Mouse (Mus musculus): ENCODE data around the gene AY074887. TPM values are rescaled to one million over a fixed set of nuclear protein-coding genes. Genes with fewer than 3 reads are reported as not detected.

AY074887 gene
- total and polyA plus RNA-seq, 3 experiments: not detected

DNA sequence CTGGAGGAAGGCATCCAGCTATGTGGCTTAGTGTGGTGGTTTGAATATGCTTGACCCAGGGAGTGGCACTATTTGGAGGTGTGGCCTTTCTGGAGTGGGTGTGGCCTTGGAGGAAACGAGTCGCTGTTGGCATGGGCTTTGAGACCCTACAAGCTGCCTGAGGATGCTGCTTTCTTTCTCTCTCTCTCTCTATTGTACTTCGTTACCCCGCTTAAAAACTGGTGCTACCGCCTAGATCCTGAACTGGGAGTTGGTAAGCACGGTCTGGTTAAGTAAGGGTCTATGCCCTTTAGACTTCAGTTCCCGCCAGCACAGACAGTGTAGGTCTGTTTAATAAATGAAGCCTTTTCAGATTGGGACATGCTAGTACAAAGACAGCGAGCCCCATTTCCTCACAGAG lies 34.4 kb downstream of the AY074887 start:
- DNase-seq: no peak

DNA sequence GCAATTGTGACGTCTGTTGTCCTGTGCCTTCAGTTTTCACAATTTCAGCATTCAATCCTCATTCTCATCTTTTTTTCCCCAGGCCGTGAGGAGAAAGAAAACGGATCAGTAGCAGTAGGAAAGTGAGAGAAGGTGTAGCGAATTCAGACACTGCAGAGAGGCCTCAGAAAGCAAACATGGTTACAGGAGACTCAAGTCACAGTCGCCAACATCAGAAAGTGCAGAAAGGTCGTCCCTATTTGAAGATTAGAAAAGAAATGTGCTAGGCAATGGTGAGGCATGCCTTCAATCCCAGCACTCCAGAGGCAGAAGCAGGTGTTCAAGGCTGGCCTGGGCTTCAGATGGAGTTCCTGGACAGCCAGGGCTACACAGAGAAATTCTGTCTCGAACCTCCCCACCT lies 35.2 kb downstream of the AY074887 start:
- no peak for DNase-seq

DNA sequence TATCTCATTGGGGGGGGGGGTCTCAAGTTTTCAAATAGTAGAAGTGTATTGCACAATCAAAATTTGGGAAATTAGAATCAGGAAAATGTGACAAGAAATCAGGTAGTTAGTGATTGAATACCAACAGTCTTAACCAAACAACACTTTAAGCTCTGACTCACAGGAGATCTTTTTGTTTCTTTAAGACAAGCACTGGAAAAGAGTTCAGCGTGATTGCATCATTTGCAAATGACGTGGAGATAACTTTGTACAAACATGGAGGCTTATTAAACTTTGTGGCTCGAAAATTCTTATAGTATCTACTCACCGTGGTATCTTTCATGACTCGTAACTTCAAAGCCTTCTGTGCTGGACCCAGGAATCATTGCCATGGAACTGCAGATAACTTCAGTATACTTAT lies 41.4 kb downstream of the AY074887 start:
- no peak for DNase-seq

Other genes starting within 250 kb of the AY074887 start
- 10 to 100 TPM; 57.4 to 62.8 TPM for gene Wdr61, start 216.5 kb downstream of the AY074887 start, total RNA-seq (2021)
- gene Wdr61, start 216.5 kb downstream of the AY074887 start, polyA plus RNA-seq (2012; rRNA removed): 10.4 and 10.5 TPM in 2 replicates
- gene Crabp1, start 186.2 kb downstream of the AY074887 start, total RNA-seq (2021): 10 to 100 TPM in 1 of 2 experiments, 1 to 10 TPM in 1; 9.1 to 13.6 TPM
- gene Crabp1, start 186.2 kb downstream of the AY074887 start, polyA plus RNA-seq (2012; rRNA removed): 19.9 and 30.1 TPM in 2 replicates
- gene Ireb2, start 87.2 kb downstream of the AY074887 start, total RNA-seq (2021): 10 to 100 TPM; 40.9 to 41.5 TPM
- gene Ireb2, start 87.2 kb downstream of the AY074887 start, polyA plus RNA-seq (2012; rRNA removed): 1.0 and 1.5 TPM in 2 replicates
- gene Hykk, start 33.7 kb downstream of the AY074887 start, total RNA-seq (2021): 1 to 10 TPM; 1.5 to 2.5 TPM
- 0.50 and 0.61 TPM in 2 replicates for gene Hykk, start 33.7 kb downstream of the AY074887 start, polyA plus RNA-seq (2012; rRNA removed)
- 100 to 1,000 TPM; 167 to 183 TPM for gene Psma4, start 208 bp downstream of the AY074887 start, total RNA-seq (2021)
- 12.8 and 15.1 TPM in 2 replicates for gene Psma4, start 208 bp downstream of the AY074887 start, polyA plus RNA-seq (2012; rRNA removed)
- gene Chrna5, start 29.9 kb upstream of the AY074887 start, total RNA-seq (2021): 1 to 10 TPM in 1 of 2 experiments, under 1 TPM in 1; 0.63 to 1.2 TPM
- 0.09 and 0.12 TPM in 2 replicates for gene Chrna5, start 29.9 kb upstream of the AY074887 start, polyA plus RNA-seq (2012; rRNA removed)
- gene Chrna3, start 75.6 kb upstream of the AY074887 start, total RNA-seq (2021): 10 to 100 TPM; 16.7 to 22.7 TPM
- 8.6 and 16.0 TPM in 2 replicates for gene Chrna3, start 75.6 kb upstream of the AY074887 start, polyA plus RNA-seq (2012; rRNA removed)
- gene Chrnb4, start 97.8 kb upstream of the AY074887 start, total RNA-seq (2021): 10 to 100 TPM in 1 of 2 experiments, 1 to 10 TPM in 1; 9.7 to 15.3 TPM
- 5.5 and 10.6 TPM in 2 replicates for gene Chrnb4, start 97.8 kb upstream of the AY074887 start, polyA plus RNA-seq (2012; rRNA removed)
- gene Ube2q2, start 197.9 kb upstream of the AY074887 start, total RNA-seq (2021): 10 to 100 TPM; 52.7 to 62.9 TPM
- gene Ube2q2, start 197.9 kb upstream of the AY074887 start, polyA plus RNA-seq (2012; rRNA removed): 28.8 and 35.3 TPM in 2 replicates